Mouse (Mus musculus) embryonic fibroblast, embryonic 13.5 days (primary cell): ENCODE data around the gene Tcf20.

Source experiments
- CTCF ChIP-seq: IDR thresholded peaks from 2 replicates; pipeline ENCODE4 v1.5.1; 2011; ENCODE audit warnings: mild to moderate bottlenecking, control low read depth, low read length, moderate library complexity, borderline replicate concordance; ENCODE audit not compliant: insufficient read depth
- POLR2A ChIP-seq: IDR thresholded peaks from 2 replicates; pipeline ENCODE4 v1.6.1; 2011; ENCODE audit warnings: low read depth, mild to moderate bottlenecking, control low read depth, low read length, moderate library complexity

DNA sequence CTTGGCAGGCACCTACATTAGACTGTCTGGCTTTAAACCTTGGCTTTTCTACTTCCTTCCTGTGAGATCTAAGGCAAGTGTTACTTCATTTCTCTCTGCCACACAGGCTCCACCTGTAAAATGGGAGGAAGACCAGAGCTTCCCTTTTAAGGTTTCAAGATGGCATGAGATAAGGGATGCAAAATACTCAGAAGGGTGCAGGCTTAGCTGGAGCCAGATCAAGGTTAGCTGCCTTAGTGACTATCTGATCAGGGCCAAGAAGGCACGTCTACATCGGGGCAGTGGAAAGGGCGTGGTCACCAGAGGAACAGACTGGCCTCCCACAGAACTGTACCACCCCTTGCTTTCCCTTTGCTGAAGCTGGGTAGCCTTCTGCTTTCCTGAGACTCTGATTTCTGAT, 73.2 kb downstream of the Tcf20 start:
- TF ChIP-seq CTCF (no peak), POLR2A (no peak)
